Mouse (Mus musculus) lung, postnatal 0 days (tissue): ENCODE results near the gene Thsd7b. TPM values are rescaled to one million over a fixed set of nuclear protein-coding genes. Genes with fewer than 3 reads are reported as not detected.

Experiments
- ATAC-seq: fragments of 200-750 bp; cut with Nextera tagmentation; 2 replicates; pipeline ENCODE4 v1.8.0; 2017; ENCODE audit warnings: moderate library complexity
- DNase-seq: peaks from one replicate; pipeline ENCODE4 v3.0.0-alpha.2; 2016; ENCODE audit warnings: low spot score
- H3K27ac ChIP-seq: fragments of 300-500 bp; sonication (generic); 2 replicates; pipeline ENCODE4 v1.5.1; 2014; ENCODE audit warnings: antibody characterized with exemption, mild to moderate bottlenecking, low read length, mixed read lengths
- H3K27me3 ChIP-seq: fragments of 300-500 bp; sonication (generic); replicated peaks from 2 replicates; pipeline ENCODE4 v1.6.1; 2014; ENCODE audit warnings: low read length, mixed read lengths; ENCODE audit not compliant: insufficient read depth
- H3K36me3 ChIP-seq: fragments of 300-500 bp; sonication (generic); 2 replicates; pipeline ENCODE4 v1.6.1; 2014; ENCODE audit warnings: low read length, mixed read lengths; ENCODE audit not compliant: insufficient read depth
- H3K4me1 ChIP-seq: fragments of 300-500 bp; sonication (generic); 2 replicates; pipeline ENCODE4 v1.6.1; 2014; ENCODE audit warnings: antibody characterized with exemption, low read depth, low read length, mixed read lengths; ENCODE audit not compliant: insufficient read depth
- H3K4me2 ChIP-seq: fragments of 300-500 bp; sonication (generic); replicated peaks from 2 replicates; pipeline ENCODE4 v1.6.1; 2014; ENCODE audit warnings: low read depth, mild to moderate bottlenecking, low read length, moderate library complexity, mixed read lengths
- H3K4me3 ChIP-seq: fragments of 300-500 bp; sonication (generic); 2 replicates; pipeline ENCODE4 v1.5.1; 2014; ENCODE audit warnings: low read depth, low read length
- H3K9ac ChIP-seq: fragments of 300-500 bp; sonication (generic); replicated peaks from 2 replicates; pipeline ENCODE4 v1.6.1; 2014; ENCODE audit warnings: low read depth, mild to moderate bottlenecking
- H3K9me3 ChIP-seq: fragments of 300-500 bp; sonication (generic); 2 replicates; pipeline ENCODE4 v1.6.1; 2016; ENCODE audit warnings: low read length, mixed read lengths
- CTCF ChIP-seq: IDR thresholded peaks from 2 replicates; pipeline ENCODE4 v1.5.1; 2016; ENCODE audit warnings: antibody characterized with exemption, mild to moderate bottlenecking
- EP300 ChIP-seq: IDR thresholded peaks from 2 replicates; pipeline ENCODE4 v1.6.1; 2016; ENCODE audit warnings: antibody characterized with exemption, mild to moderate bottlenecking, control low read depth
- WGBS: fragments of 180-500 bp; shearing (Covaris S2); extraction: QIAGEN DNeasy Blood & Tissue Kit; methylation state at CpG from one replicate; pipeline ENCODE4 v1.1.7; 2014; 5-methylcytosine and 5-hydroxymethylcytosine counted together
- polyA plus RNA-seq: library from polyadenylated mRNA; unstranded; fragments of >200 nt; fragmentation: Nextera tagmentation; extraction: Ambion mirVana; gene quantifications from 2 replicates; pipeline ENCODE4 v1.2.1, GENCODE M21; 2015

Gene Thsd7b
- polyA plus RNA-seq, 1 experiment from 2014 or later, result 0.10 TPM

DNA sequence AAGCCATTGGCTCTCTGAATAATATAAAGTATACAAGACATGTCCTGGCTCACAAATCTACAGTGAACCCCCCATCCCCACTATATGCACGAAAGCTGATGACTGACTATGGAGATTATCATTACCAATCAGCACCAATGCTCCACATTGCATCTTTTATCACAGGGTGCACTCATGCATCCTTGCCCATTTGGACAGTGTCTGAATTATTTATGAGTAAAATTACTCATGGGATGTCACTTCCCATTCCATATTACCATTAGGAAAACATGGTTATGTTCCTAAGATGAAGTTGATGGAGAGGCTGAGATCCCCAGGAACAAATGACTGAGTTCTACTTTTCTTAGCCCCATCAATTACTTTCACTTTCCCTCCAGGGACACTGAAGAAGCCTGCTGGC lies 220.8 kb downstream of the Thsd7b start:
- no peak overlapping the region for H3K4me2 ChIP-seq
- no peak for DNase-seq
- 77% methylated on average over 1 of the region's 1 CpGs for WGBS

DNA sequence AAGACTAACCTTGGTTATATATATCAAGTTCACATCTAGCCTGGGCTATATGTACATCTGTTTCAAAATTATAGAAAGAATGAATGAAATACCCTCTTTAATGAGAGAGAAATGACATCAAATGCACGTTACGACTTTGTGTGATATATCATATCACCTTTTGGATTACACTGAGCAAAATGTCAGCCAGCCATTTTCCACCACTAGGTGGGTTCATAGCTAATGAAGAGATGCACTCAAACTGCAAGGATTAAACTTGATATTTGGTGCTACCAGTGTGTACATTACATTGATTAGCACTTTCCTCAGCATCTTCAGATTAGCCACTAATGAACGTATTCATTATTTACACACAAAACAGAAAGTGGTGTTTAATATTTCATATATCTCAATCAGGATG lies 228.6 kb downstream of the Thsd7b start:
- H3K4me2 ChIP-seq, result no peak overlapping the region
- 65% methylated on average over 3 of the region's 3 CpGs for WGBS
- H3K36me3 ChIP-seq, result no peaks in the 10 kb centered on the region
- no peak overlapping the region for H3K4me3 ChIP-seq
- DNase-seq (no peak), ATAC-seq (no peak)
- H3K27me3 ChIP-seq, result no peaks in the 10 kb centered on the region
- H3K9ac ChIP-seq, result no peak overlapping the region
- TF ChIP-seq EP300 (no peak), CTCF (0 out of 2 replicates have a peak, but pooled peaks have one; percentile 21)
- H3K4me1 ChIP-seq, result no peaks in the 10 kb centered on the region
- no peaks in the 10 kb centered on the region for H3K9me3 ChIP-seq
- H3K27ac ChIP-seq, result no peak overlapping the region

More for the DNA sequence above, 220.8 kb downstream of the Thsd7b start:
- TF ChIP-seq EP300 (no peak), CTCF (no peak)
- Histone ChIP-seq H3K4me1 (no peaks in the 10 kb centered on the region), H3K27ac (no peak overlapping the region), H3K27me3 (no peaks in the 10 kb centered on the region), H3K4me3 (no peak overlapping the region), H3K9ac (no peak overlapping the region), H3K36me3 (no peaks in the 10 kb centered on the region), H3K9me3 (no peaks in the 10 kb centered on the region)
- no peak for ATAC-seq

DNA sequence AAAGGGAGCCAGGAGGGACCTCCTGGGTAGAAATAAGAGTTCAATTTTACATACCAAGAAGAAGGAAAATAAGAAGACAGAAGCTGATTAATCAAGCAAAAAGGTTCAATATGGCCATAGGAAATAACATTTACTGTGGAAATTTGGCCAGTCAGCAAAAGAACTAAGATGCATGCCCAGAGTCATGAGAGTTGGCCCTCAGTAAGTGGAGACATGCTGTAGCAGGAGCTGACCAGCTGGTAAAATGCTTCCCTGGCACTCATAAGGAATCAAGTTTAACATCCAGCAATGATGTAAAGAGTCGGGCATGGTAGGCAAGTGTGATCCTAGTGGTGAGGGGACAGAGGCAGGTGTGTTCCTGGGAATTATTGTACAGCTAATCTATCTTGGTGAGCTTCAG lies 243.3 kb downstream of the Thsd7b start:
- WGBS, result 70% methylated on average over 1 of the region's 1 CpGs
- ATAC-seq, result no peak
- H3K27ac ChIP-seq, result no peak overlapping the region

DNA sequence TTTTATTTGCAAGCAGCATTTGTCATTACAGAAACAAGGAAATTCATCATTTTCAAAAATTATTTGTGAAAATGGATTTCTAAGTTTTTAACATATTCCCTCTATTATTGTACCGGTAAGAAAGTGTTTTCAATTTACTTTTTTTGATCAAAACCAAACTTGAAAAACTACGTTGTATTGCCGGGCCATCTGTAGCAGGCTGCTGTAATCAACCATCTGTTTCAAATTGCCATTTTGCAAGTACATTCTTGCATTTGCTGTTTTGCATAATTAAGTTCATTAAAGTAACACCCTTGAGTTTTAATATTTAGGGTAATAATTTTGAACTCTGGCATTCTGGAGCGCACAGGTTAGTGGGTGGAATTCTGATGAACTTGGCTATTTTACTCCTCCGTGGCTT lies 246.6 kb downstream of the Thsd7b start:
- H3K4me1 ChIP-seq, result no peaks in the 10 kb centered on the region
- no peak for DNase-seq
- WGBS, result 87% methylated on average over 5 of the region's 5 CpGs
- TF ChIP-seq EP300 (no peak), CTCF (no peak)
- no peaks in the 10 kb centered on the region for H3K9me3 ChIP-seq
- no peak overlapping the region for H3K4me3 ChIP-seq
- no peaks in the 10 kb centered on the region for H3K36me3 ChIP-seq
- no peak overlapping the region for H3K9ac ChIP-seq
- no peak overlapping the region for H3K27ac ChIP-seq
- ATAC-seq, result no peak
- H3K27me3 ChIP-seq, result no peaks in the 10 kb centered on the region
- no peak overlapping the region for H3K4me2 ChIP-seq

More for the DNA sequence above, 243.3 kb downstream of the Thsd7b start:
- no peak overlapping the region for H3K4me3 ChIP-seq
- no peak overlapping the region for H3K9ac ChIP-seq
- no peaks in the 10 kb centered on the region for H3K4me1 ChIP-seq
- TF ChIP-seq EP300 (no peak), CTCF (no peak)
- H3K27me3 ChIP-seq, result no peaks in the 10 kb centered on the region
- no peaks in the 10 kb centered on the region for H3K9me3 ChIP-seq
- no peak for DNase-seq
- H3K4me2 ChIP-seq, result no peak overlapping the region
- H3K36me3 ChIP-seq, result no peaks in the 10 kb centered on the region

DNA sequence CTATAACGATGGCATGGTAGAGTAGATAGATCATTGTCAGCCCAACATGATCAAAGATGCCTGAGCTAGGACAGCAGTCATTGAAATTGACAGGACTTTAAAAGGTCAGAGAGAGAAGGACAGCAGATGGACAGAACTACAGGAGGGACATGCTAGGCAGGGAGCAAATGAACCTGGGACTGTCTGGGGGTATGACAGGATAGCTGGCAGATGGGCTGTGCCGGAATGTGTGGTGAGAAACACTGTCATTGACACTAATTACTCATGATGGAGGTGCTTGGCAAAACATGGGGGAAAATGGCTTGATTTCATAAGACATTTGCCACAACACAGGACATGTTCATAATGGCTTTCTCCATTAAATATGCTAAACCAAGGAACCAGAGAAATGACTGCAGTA lies 253.9 kb downstream of the Thsd7b start:
- WGBS, result 90% methylated on average over 2 of the region's 2 CpGs
- H3K36me3 ChIP-seq, result no peaks in the 10 kb centered on the region

DNA sequence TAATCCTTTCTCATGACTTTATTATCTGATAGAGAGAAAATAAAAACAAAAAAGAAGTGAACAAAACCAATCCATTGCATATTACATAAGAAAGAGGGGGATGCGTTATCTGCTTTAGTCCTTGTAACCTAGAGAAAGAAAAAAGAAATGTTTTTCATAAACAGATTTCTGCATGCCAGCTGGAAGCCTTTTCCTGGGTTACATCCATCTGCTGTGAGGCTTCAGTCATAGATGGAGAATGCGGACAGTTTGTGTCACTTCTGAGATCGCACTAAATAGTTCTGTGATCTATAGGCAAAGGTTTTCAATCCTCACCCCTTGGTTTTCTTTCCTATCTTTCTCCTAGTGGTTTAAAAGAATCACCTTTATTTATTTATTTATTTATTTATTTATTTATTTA lies 259.1 kb downstream of the Thsd7b start:
- no peak overlapping the region for H3K4me2 ChIP-seq
- no peaks in the 10 kb centered on the region for H3K4me1 ChIP-seq
- ATAC-seq (no peak), DNase-seq (no peak)
- no peaks in the 10 kb centered on the region for H3K27me3 ChIP-seq
- no peaks in the 10 kb centered on the region for H3K36me3 ChIP-seq
- H3K27ac ChIP-seq, result no peak overlapping the region
- H3K4me3 ChIP-seq, result no peak overlapping the region
- TF ChIP-seq EP300 (no peak), CTCF (no peak)
- no peaks in the 10 kb centered on the region for H3K9me3 ChIP-seq
- H3K9ac ChIP-seq, result no peak overlapping the region
- 87% methylated on average over 3 of the region's 3 CpGs for WGBS

More for the DNA sequence above, 253.9 kb downstream of the Thsd7b start:
- no peak overlapping the region for H3K27ac ChIP-seq
- ATAC-seq, result no peak
- H3K9me3 ChIP-seq, result no peaks in the 10 kb centered on the region
- H3K27me3 ChIP-seq, result no peaks in the 10 kb centered on the region
- no peak overlapping the region for H3K4me2 ChIP-seq
- H3K4me3 ChIP-seq, result no peak overlapping the region
- no peak overlapping the region for H3K9ac ChIP-seq
- H3K4me1 ChIP-seq, result no peaks in the 10 kb centered on the region
- no peak for DNase-seq
- TF ChIP-seq CTCF (no peak), EP300 (no peak)

DNA sequence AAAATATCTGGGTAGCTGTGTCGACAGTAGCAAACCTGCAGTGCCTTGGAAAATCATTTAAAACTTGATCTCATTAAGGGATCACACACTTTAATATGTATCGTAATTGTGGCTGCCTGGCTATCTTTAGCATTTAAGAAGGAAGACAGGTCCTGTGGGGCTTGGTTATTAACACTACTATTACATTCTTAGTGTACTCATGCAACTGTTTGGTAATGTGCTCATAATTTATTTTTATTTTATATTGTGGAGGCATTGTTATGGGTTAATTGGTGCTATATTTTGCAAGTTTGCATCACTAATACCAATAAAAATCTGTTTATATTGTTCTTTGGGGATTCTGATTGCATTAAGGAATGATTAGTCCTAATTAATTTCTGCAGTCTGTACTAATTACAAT lies 265.4 kb downstream of the Thsd7b start:
- H3K27ac ChIP-seq, result no peak overlapping the region
- H3K27me3 ChIP-seq, result no peaks in the 10 kb centered on the region
- no peaks in the 10 kb centered on the region for H3K9me3 ChIP-seq
- no peak for ATAC-seq
- no peak overlapping the region for H3K4me2 ChIP-seq
- no peaks in the 10 kb centered on the region for H3K36me3 ChIP-seq
- no peaks in the 10 kb centered on the region for H3K4me1 ChIP-seq
- H3K9ac ChIP-seq, result no peak overlapping the region
- 72% methylated on average over 2 of the region's 2 CpGs for WGBS
- TF ChIP-seq EP300 (no peak), CTCF (no peak)
- no peak overlapping the region for H3K4me3 ChIP-seq
- DNase-seq, result no peak
